Mouse (Mus musculus) lung, adult 2 months (tissue): ENCODE data around the gene Ltn1.

Source experiments
- CTCF ChIP-seq: fragments of 200-500 bp; IDR thresholded peaks from 2 replicates; pipeline ENCODE4 v1.5.1; 2011; ENCODE audit warnings: mild to moderate bottlenecking, low read length, control low read depth; ENCODE audit not compliant: insufficient read depth
- POLR2A ChIP-seq: fragments of 200-500 bp; IDR thresholded peaks from 2 replicates; pipeline ENCODE4 v1.6.1; 2011; ENCODE audit warnings: low read depth, mild to moderate bottlenecking, control low read depth, low read length, borderline replicate concordance; ENCODE audit errors: extremely low read depth

DNA sequence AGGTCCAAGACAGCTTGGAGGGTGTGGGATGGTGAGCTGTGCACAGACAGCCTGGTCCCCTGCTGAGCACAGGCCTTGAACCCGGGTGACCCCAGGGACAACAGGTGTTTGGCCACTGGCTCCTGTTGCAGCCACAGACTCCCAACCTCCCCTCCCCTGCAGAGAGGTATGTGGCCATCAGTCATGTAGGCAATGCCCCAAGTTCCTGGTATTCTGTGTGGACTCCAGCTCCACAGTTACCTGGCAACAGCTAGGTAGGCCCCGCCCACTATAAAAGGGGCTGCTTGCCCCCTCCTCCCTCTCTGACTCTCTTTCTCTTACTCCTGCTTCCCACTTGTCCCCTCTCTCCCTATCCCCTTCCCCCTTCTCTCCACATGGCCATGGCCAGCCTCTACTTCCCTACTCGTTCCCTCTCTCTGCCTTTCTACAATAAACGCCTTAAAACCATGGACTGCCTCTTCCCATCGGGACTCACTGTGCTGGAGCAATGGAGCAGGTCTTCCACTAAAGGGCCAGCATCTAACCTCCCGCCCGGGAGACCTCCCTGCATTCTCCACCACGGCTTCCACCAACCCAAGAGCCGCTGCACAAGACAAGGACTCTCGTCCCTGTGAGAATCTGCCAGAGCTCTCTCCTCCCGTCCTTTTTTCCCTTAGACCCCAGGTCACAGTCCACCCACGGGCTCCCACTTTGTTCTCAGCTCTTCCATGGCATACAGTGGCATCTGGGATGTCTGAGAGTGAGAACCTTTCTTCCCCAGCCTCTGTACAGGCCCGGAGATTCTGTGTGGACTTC, 3.2 kb upstream of the Ltn1 start:
- TF ChIP-seq CTCF (no peak), POLR2A (no peak)
